Mouse (Mus musculus): ENCODE data around the gene Gm43302.
"Not testable (repeated sequence)": the region's sequence is repeated elsewhere in the genome, so short reads cannot be mapped to it uniquely, and the experiment has no call there.

The Gm43302 gene

GRCm38 (mm10) chr5:105293226-105294165 is at the start of gene Gm43302, which contains the start of gene Gbp6:
TSS of gene Gm43302 (minus strand) at chr5:105293695.
TSS of gene Gbp6 (minus strand) at chr5:105293698.
- not testable (repeated sequence) for DNase-seq (ENCODE audit: low read depth, low spot score)

- no peak for DNase-seq (ENCODE audit: low read depth, low spot score)
These were observed 47.8 kb upstream of the Gm43302 start for GRCm38 (mm10) chr5:105341281-105341680.

DNA sequence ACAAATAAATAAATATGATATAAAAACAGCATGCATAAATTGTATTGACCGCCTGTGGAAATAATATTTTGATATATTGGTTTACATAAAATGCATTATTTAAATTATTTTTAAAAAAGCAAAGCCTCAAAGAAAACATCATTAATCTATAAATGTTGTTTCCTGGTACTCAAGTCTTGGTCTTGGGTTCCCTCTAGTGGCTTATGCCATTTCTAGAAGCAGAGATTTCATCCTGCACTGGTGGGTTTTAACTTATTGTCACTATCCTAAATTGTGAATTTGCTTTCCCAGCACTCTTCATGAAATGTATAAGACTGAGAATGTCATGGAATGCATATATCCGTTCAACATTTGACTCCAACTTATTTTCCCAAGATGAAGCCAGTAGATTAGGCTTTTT is 29.0 kb upstream of the Gm43302 start:
- DNase-seq (ENCODE audit: low read depth, low spot score): no peak

DNA sequence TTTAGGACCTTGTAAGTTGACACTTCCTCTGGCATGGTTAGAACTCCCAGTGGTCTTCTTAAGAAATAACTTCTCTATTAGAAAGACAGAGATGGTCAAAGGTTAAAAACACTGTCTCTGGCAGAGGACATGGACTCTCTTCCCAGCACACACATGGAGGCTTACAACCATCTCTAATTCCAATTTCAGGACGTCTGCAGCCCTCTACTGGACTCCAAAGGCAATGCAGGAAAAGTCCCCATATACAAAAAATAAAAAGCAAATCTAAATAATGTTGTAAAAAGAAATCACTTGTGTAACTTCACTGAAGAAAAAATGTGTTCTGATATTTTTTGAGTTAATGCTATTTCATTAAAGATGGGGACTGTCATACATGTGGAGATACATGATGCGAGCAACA is 17.4 kb upstream of the Gm43302 start:
- DNase-seq (ENCODE audit: low read depth, low spot score): no peak

GRCm38 (mm10) chr5:105309148-105309547 is 15.7 kb upstream of the Gm43302 start:
- DNase-seq (ENCODE audit: low read depth, low spot score): not testable (repeated sequence)

GRCm38 (mm10) chr5:105306946-105307345 is 13.5 kb upstream of the Gm43302 start:
- DNase-seq (ENCODE audit: low read depth, low spot score): not testable (repeated sequence)

- no peak for DNase-seq (ENCODE audit: low read depth, low spot score)
These were observed 12.7 kb upstream of the Gm43302 start for GRCm38 (mm10) chr5:105306159-105306581.

DNA sequence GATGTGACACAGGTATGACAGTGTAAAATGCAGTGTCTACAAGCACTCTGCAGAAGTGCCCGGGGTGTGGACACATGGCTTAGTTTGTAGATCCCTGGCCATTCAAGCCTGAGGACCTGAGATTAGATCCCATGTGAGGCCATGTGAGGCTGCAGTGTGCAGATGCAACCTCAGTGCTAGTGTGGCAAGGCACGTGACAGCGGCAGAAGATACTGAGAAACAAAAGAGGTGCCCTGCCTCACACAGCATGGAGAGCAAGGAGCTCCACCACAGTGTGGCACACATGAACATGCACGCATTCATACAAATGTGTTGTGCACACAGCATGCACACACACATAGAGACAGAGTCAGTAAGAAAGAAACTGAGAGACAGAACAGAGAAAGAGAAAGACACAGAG is 12.2 kb upstream of the Gm43302 start:
- DNase-seq (ENCODE audit: low read depth, low spot score): not testable (repeated sequence)

GRCm38 (mm10) chr5:105301963-105302362 is 8.5 kb upstream of the Gm43302 start:
- no peak for DNase-seq (ENCODE audit: low read depth, low spot score)

- DNase-seq (ENCODE audit: low read depth, low spot score): no peak
These were observed 8.0 kb upstream of the Gm43302 start for GRCm38 (mm10) chr5:105301531-105301930.

- DNase-seq (ENCODE audit: low read depth, low spot score): no peak
These were observed 2.3 kb upstream of the Gm43302 start for GRCm38 (mm10) chr5:105295746-105296145.

GRCm38 (mm10) chr5:105292492-105292891 is 1.0 kb downstream of the Gm43302 start:
- no peak for DNase-seq (ENCODE audit: low read depth, low spot score)

- not testable (repeated sequence) for DNase-seq (ENCODE audit: low read depth, low spot score)
These were observed 2.6 kb downstream of the Gm43302 start for GRCm38 (mm10) chr5:105290921-105291320.

DNA sequence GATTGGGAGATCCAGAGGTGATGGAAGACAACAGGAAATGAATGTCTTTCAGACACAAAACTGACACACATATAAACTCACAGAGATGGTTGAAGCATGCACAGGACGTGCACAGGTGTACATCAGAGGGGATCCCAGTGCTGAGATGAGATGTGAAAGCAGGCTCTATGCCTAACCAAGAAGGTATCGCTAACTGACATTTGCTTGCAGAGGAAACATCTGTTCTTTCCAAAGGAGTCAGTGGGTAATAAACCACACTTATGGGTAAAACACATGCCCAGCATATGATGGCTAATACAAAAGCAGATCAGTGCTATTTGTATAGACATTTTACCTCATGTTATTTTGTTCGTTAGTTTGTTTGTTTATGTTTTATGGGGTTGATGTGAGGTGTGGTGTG is 32.8 kb downstream of the Gm43302 start:
- DNase-seq (ENCODE audit: low read depth, low spot score): not testable (repeated sequence)

DNA sequence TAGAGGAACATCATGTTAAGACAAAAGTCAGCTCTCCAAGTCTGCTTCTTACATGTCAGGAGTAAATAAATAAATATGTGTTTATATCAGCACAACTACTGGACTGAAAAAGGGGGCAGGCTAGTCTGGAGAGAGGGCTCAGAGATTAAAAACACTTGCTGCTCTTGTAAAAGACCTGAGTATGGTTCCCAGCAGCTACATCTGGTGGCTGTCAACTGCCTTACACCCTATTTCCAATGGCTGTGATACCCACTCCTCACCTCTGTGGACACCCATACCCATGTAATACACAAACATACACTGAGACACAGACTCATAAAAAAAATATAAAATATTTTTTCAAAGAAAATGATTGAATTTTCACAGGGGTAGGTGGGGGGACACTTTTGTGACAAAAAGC is 41.0 kb downstream of the Gm43302 start:
- no peak for DNase-seq (ENCODE audit: low read depth, low spot score)

- not testable (repeated sequence) for DNase-seq (ENCODE audit: low read depth, low spot score)
These were observed 48.8 kb downstream of the Gm43302 start for GRCm38 (mm10) chr5:105244741-105245140.

DNA sequence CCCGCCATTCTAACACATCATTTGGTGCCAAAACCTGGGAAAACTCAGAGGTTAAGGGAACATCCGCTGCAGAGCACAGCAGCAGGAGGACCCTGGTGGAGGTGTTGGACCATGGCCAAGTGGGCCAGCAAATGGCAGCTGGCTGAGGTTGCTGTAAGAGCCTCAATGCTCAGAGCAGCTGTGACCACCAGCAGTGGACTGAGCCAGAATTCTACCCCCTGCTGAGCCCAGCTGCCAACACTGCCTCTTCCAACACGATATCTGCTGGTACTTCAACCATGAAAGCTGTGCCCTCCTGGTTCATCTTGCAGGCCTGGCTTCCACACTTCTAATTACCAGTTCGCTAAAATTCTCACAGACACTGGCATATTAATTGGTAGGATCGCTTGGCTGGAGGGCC is 52.5 kb downstream of the Gm43302 start:
- not testable (repeated sequence) for DNase-seq (ENCODE audit: low read depth, low spot score)

DNA sequence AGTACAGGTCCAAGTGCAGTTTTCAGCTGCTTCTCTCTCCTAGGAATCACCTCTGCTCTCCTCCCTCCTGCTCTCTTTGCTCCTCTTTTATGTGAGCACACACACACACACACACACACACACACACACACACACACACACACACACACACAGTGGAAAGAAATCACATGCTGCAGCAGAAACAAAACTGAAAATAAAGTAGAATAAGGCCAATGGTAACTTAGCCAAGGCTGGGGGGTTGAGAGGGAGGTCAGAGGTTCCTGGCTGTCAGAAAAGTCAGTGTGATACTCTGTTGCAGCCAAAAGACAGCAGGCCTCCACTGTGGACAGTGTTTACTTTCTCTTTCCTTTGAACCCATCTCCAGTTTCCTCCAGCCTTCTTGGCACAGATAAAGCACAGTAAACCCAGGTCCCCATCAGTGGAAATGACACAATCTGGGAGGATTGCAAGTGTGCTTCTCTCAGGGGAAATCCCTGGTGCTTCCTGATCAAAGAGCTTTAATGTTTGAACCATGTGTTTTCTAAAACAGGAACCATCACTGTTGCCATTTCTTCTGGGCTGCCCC is 53.9 kb downstream of the Gm43302 start, which contains the start of gene Gbp10:
Gene Gbp10, minus strand, starts transcription at position 51 of the 565 bp plus-strand sequence.
- not testable (repeated sequence) for DNase-seq (ENCODE audit: low read depth, low spot score)

DNA sequence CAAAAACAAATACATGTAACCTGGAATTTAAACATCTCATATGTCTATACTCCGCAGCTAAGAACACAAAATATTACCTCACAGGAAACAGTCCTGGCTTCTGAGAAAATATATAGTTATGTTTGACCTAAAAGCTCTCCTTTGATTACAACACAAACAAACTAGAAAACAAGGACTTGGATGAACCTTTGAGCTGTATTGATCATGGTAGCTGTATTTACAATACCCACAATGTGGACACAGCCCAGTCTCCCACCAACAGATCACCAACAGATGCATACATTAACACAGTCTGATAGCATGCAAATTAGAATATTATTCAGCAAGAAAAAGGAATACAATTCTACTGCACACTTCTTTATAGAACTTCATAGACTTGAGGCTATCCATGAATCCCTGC is 55.1 kb downstream of the Gm43302 start:
- DNase-seq (ENCODE audit: low read depth, low spot score): not testable (repeated sequence)

DNA sequence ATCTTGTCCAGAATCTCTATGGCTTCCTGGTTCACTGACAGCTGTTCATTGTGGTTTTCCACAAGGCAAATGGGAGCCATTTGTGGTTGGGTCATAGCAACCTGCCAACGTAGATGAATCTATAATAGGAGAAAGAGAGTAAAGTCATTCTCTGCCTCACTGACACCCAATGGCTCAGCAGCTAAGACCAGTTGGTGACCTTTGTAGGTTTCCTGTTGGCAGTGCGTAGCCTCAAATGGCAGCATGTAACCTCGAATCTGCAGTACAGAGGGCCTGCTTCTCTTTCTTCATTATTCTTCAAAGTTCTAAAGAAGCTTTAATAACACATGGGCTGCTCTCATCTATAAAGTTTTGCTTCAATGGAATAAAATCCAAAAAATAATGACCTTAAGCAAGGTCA is 57.5 kb downstream of the Gm43302 start:
- DNase-seq (ENCODE audit: low read depth, low spot score): not testable (repeated sequence)

DNA sequence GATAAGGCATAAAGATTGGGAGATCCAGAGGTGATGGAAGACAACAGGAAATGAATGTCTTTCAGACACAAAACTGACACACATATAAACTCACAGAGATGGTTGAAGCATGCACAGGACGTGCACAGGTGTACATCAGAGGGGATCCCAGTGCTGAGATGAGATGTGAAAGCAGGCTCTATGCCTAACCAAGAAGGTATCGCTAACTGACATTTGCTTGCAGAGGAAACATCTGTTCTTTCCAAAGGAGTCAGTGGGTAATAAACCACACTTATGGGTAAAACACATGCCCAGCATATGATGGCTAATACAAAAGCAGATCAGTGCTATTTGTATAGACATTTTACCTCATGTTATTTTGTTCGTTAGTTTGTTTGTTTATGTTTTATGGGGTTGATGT is 84.5 kb downstream of the Gm43302 start:
- not testable (repeated sequence) for DNase-seq (ENCODE audit: low read depth, low spot score)

DNA sequence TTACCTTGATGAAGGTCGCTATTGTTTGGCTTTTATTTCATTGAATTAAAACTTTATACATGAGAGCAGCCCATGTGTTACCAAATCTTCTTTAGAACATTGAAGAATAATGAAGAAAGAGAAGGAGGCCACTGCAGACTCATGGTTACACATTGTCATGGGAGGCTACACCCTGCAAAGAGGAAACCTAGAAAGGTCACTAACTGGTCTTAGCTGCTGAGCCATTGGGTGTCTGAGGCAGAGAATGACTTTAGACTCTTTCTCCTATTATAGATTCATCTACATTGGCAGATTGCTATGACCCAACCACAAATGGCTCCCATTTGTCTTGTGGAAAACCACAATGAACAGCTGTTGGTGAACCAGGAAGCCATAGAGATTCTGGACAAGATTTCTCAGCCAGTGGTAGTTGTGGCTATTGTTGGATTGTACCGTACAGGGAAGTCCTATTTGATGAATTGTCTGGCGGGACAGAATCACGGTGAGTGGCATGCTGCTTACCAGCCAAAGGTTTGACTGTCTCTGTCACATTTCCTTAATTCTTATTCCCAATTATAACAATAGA is 92.6 kb downstream of the Gm43302 start:
- DNase-seq (ENCODE audit: low read depth, low spot score): not testable (repeated sequence)

Data from forelimb bud, embryonic 11.5 days (tissue).